Mouse (Mus musculus) cerebellum, adult 2 months (tissue): ENCODE data around the gene Akap8.

Source experiments
- CTCF ChIP-seq: fragments of 200-500 bp; IDR thresholded peaks from 2 replicates; pipeline ENCODE4 v1.5.1; 2011; ENCODE audit warnings: low read depth, mild to moderate bottlenecking, control low read depth, low read length, moderate library complexity, borderline replicate concordance; ENCODE audit not compliant: insufficient read depth
- POLR2A ChIP-seq: fragments of 200-500 bp; IDR thresholded peaks from 2 replicates; pipeline ENCODE4 v1.6.1; 2011; ENCODE audit warnings: low read length, control low read depth, borderline replicate concordance; ENCODE audit not compliant: insufficient read depth

DNA sequence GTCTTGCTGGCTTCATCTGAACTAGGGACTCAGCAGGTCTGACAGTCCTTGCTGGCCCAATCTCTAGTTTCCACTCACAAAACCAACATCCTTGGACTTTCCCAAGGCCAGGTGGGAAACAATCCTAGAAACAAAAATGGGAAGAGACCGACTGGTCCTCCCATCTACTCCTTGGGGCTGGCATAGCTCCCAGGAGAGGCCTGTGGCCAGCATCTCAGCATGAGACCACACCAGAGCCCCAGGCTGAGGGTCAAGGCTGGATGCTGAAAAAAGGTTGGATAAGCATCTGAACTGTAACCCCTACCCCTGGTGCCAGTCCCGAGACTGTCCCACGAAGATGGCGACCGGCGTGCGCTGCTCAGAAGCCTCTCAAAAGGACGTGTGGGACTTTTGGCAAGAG, 8.2 kb downstream of the Akap8 start:
- no peak for TF ChIP-seq POLR2A
- TF ChIP-seq CTCF = no peak
